Mouse (Mus musculus) monocyte, adult 2 months (primary cell): ENCODE data around the gene Smim13.
"Not testable (repeated sequence)": the region's sequence is repeated elsewhere in the genome, so short reads cannot be mapped to it uniquely, and the experiment has no call there.

Experiments
- DNase-seq, 2 experiments: peaks; one replicate each; pipeline ENCODE4 v3.0.0; 2022; ENCODE audit warnings: low spot score in 2 of 2, low read depth in 1 of 2

Gene Smim13

GRCm38 (mm10) chr13:41249538-41250317, at the start of gene Smim13:
Gene Smim13, plus strand, starts transcription at chr13:41249844.
- DNase-seq = peak; percentile 67 to 75

DNA sequence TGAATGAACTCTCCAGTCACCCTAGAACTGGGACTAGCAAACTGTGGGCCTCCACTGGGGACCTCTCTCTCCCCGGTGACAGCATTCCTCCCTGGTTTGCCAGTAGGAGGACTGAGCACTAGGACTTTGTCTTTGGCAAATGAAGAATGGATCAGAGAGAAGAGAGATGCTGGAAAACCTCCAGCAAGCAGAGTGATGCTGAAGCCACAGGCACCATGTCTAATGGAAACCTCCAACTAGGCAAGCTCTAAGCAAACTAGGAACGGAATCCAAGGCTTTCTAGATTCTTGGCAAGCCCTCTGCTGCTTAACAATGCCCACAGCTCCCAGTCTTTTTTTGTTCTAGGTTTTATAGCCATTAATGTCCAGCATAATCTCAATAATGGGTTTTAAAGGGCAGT, 48.8 kb upstream of the Smim13 start:
- DNase-seq = no peak

DNA sequence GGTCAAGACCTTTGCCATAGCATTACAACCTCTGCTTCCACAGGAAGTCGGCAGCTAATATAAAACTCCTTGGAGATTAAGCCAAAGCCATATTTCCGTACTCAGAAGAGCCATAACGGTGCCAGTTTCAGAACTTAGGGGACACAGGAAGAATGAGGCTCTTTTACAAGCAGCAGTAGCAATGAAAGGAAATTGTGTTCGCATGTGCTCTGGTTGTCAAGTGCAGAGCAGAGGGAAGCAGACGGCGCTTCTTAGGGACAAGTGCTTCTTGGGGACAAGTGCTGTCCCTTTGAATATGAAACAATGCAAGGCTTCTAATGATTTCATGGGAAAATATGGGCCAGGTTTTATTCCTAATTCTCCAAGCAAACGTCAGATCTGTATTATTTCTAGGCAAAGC, 46.4 kb upstream of the Smim13 start:
- no peak for DNase-seq

DNA sequence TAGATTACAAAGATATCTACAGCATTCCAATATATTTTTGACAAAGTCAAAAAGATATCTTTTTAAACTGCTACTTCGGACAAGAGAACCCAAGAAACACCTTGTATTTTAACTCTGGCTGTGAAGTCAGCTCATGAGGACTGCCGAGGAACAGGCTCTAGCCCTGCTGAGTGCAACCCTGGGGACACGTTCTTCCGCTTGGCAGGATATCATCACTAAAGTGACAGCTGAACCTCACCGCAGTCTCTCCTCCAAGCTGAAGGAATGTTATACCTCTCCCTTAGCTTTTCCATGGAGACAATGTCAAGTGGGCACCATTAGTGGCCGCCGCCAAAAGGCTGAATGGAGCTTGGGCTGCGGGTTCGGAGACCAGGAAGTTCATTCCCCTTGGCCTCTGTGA, 46.0 kb upstream of the Smim13 start:
- no peak for DNase-seq

DNA sequence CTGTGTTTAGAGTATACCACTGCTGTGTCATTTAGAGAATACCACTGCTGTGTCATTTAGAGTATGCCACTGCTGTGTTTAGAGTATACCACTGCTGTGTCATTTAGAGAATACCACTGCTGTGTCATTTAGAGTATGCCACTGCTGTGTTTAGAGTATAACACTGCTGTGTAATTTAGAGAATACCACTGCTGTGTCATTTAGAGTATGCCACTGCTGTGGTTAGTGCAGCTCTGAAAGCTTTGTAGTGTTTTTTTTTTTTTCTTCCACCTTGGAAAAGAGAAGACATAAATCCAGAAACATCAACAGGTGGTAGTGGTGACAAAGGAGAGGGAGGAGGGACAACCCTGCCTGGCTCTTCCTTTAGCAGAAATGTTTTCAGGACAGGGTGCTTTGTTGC, 44.1 kb upstream of the Smim13 start:
- DNase-seq = not testable (repeated sequence)

- no peak for DNase-seq
These were observed 43.4 kb upstream of the Smim13 start for GRCm38 (mm10) chr13:41206241-41206640.

- no peak for DNase-seq
These were observed 38.4 kb upstream of the Smim13 start for GRCm38 (mm10) chr13:41211276-41211675.

DNA sequence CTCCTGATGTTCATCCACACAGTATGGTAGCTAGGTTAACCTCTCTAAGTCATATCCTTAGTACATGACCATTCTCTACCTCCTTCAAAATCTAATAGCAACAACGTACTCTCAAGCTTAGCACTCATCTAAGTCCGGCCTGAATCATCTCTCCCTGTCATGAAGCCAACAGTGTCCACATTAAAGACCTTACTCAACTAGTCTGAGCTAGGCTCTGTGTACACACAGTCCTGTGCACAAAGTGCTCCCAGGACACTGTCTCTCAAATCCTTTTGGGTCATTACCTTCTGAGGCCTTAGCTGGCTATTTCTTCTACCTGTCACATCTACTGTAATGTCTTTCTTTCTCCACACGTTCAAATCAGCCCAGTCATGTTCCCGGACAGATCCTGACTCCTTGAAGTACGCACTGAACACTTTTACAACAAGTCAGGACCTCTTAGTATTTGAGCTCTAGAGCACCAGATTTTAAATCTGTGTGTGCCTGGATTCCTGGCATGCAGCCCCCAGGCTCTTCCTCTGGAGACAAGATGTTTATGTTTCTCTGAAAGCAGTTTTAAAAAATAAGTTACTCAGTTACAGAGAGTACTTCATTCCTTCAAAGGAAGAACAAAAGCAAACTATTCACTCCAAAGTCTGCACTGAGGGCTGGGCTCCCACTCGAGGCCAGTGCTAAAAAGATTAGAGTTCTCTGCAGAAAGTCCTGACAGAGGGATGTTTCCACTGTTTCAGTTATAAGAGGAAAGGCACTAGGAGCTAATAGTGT, 36.9 kb upstream of the Smim13 start:
- no peak for DNase-seq

- no peak for DNase-seq
These were observed 34.0 kb upstream of the Smim13 start for GRCm38 (mm10) chr13:41215669-41216068.

DNA sequence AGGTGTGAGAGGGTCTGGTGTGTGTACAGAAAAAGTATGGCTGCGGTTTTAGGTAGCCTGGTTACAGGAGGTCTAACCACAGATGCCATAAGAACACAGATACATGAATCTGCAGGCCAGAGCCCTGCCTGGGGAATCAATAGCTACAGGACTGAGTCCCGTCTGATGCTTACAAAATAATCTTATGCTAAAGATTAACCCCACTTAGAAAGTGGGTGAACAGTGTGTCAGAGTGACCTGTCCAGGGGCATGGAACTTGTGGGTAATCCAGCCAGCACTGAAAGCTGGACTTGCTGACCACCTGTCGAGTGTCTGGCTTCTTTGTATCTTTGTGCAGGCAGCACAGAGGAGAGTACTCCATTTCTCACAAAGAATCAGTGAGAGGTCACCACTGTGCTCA, 33.4 kb upstream of the Smim13 start:
- no peak for DNase-seq

- DNase-seq = no peak
These were observed 30.6 kb upstream of the Smim13 start for GRCm38 (mm10) chr13:41219056-41219455.

GRCm38 (mm10) chr13:41219687-41220303, 29.8 kb upstream of the Smim13 start:
- DNase-seq = no peak

DNA sequence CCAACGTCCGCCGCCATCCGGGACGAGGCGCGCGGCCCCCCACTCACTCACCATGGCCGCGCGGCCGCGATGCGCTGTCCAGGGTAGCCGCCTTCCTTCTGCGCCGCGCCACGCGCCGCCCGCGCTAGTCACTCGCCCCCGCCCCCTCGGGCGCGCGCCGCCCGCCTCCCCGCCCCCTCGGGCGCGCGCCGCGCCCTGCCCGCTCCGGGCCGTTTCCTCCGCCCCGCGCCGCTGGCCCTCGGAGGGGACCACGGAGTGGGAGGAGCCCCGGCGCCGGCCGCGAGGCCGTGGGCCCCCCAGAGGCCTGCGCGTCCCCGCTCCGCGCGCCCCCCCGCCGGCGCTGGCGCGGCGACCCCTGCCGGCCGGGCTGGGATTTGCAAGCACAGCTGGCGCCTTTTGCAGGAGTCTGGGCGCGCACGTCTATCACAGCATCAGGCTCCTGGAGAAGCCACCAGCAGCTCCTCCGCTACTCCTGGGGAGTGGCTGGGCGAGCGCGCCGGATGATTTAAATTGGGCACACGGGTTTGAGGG, 29.3 kb upstream of the Smim13 start, which contains the start of gene Elovl2:
TSS of gene Elovl2 (minus strand) at position 102 of the 531 bp plus-strand sequence.
- DNase-seq = peak in 1 of 2 experiments; percentile 11

DNA sequence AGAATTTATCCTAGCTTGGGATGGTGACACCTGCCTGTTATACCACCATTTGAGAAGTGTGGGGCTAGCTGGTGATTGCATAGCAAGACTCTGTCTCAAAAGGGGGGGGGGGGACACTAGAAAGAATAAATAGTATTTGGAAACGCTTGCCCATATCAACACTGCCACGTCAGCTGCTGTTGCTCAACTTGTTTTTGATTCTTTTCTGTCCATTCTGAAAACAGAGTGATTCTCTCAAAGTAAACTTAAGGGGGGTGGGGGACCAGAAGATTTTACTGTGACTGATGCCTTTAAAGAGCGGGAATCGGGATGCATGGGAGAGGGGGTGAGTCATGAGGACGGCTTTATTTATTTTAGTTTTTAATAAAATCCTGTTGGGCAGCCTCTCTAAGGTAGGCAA, 23.1 kb upstream of the Smim13 start:
- no peak for DNase-seq

DNA sequence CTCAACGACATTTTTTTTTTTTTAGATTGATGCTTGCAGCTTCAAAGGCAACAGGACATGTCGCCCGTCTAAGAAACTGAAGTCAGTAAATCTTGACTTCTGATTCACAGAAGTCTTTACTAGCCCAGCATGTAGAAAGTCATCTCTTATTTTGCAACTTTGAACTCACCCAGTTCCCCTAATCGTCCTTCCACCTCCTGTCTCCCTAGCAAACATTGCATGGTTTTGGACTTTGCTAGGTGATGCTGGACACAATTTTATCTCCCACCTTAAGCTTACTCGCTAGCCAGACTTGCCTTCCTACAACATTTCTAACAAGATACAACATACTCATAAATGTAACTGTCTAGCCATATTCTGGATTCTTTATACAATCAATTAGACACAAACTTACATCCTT, 21.6 kb upstream of the Smim13 start:
- DNase-seq = no peak

DNA sequence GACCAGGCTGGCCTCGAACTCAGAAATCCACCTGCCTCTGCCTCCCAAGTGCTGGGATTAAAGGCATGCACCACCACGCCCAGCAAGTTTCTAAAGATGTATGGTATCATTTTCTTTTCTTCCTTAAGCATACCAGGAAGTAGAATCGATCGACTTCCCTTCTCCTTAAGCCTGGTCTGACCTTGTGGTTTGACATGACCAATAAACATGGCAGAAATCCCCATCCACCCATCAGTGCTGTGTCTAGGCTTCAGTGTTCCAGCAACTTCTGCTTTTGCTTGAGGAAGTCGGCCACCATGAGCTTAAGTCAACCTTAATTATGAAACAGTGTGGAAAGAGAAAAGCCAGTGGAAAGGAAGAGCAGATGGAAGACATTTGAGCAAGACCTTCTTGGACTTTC, 19.4 kb upstream of the Smim13 start:
- DNase-seq = peak in 1 of 2 experiments; percentile 47

- DNase-seq = no peak
These were observed 18.2 kb upstream of the Smim13 start for GRCm38 (mm10) chr13:41231389-41231983.

DNA sequence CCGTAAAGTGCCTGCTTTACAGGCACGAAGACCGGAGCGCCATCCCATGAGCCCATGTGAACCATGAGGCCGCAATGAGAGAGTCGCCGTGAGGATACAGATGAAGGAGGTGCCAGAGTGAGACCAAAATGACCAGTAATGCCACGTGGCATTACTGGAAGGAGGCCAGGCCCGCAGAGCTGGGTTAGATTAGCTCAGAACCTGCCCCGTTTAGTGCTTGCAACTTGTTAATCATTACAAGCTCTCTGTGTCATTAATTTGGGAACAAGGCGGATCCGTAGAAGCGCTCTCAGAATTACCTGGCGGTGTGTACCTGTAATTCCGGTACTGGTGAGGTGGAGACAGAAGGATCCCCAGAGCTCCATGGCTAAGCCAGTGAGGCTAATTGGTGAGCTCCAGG, 17.4 kb upstream of the Smim13 start:
- DNase-seq = no peak

DNA sequence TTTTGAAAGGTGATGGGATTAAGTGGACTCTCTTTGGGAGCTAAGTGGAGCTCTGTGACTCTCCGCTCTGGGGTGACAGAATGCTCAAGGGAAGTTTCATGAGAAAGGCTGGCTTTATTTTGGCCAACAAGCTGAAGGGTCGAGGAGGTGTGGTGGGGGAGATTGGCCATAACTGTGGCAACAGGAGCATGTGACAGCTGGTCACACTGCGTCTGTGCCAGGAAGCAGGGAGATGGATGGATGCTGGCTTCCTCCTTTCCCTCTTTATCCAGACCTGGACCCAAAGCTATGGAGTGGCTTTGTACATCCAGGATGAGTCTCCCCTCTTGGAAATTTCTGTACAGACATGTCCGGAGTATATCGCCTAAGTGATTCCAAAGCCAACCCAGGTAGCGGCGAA, 16.4 kb upstream of the Smim13 start:
- no peak for DNase-seq

GRCm38 (mm10) chr13:41235181-41235580, 14.5 kb upstream of the Smim13 start:
- DNase-seq = no peak
